ENCODE assay signal across 25 mouse cellular contexts in the genomic region with DNA sequence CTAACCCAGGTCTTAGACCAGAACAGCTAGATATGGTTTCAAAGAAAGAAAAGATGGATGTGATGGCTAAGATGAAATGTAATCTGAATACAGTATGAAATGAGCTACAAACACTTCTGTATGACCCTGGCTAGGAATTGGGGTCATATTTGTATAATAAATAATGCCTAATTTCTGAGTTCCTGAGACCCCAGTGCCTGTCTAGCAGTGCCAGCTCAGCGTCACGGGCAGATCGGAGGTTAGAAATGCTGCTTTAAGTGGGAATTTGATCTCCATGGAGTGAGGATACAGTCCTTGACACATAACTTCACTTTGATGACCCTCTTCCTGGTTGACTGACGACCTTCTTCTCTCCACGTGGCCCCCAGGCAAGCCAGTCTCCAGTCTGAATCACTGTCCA.
A peak's percentile ranks its signal among the peaks of the same experiment; 100 is the strongest.
DNase-seq lines count a peak whose midpoint lies in the region; ATAC-seq and TF ChIP-seq lines count a peak whose summit lies in the region.
"Had no signal": no experiment of that assay in that cellular context is flagged by ENCODE, and none has a peak within 500 bp of the region (broad histone marks: within the 10 kb centered on the region; RNA-seq: fewer than 3 reads in every experiment).

No protein-coding gene starts in this region.

- H3K9ac ChIP-seq in intestine, embryonic 14.5 days (ENCODE audit: low read length) = no peak overlapping the region
- H3K9ac ChIP-seq in intestine, postnatal 0 days (ENCODE audit: low read depth, low read length) = no peak overlapping the region
- H3K9ac ChIP-seq in midbrain, embryonic 16.5 days (ENCODE audit: low read depth, low read length) = no peak overlapping the region
- H3K9ac ChIP-seq in intestine, embryonic 16.5 days (ENCODE audit: low read depth, low read length) = no peak overlapping the region
- no peak overlapping the region for H3K9ac ChIP-seq in stomach, postnatal 0 days (ENCODE audit: low read length)
- H3K9ac ChIP-seq: forebrain, embryonic 15.5 days; heart, embryonic 13.5 days; hindbrain, embryonic 12.5 days; limb, embryonic 13.5 days; liver, postnatal 0 days; midbrain, embryonic 12.5 days had no signal

- 0 out of 2 replicates have a peak, but pooled peaks cover 5% of the 10 kb centered on the region for H3K4me1 ChIP-seq in intestine, embryonic 14.5 days (replicated peaks; ENCODE audit: control insufficient read depth, insufficient read depth, low read length)
- no peaks in the 10 kb centered on the region for H3K4me1 ChIP-seq in intestine, postnatal 0 days (replicated peaks; ENCODE audit: control insufficient read depth, insufficient read depth, low read length)
- H3K4me1 ChIP-seq in midbrain, embryonic 10.5 days = peaks cover 13% of the 10 kb centered on the region
- no peaks in the 10 kb centered on the region for H3K4me1 ChIP-seq in midbrain, embryonic 16.5 days (ENCODE audit: control insufficient read depth, insufficient read depth, low read length)
- no peaks in the 10 kb centered on the region for H3K4me1 ChIP-seq in intestine, embryonic 16.5 days (ENCODE audit: control insufficient read depth, insufficient read depth, low read length)
- no peaks in the 10 kb centered on the region for H3K4me1 ChIP-seq in stomach, postnatal 0 days (replicated peaks; ENCODE audit: control insufficient read depth, insufficient read depth)
- H3K4me1 ChIP-seq: heart, embryonic 13.5 days; hindbrain, embryonic 12.5 days; limb, embryonic 13.5 days had no signal

- TF ChIP-seq CTCF in intestine, postnatal 0 days (IDR thresholded peaks at IDR 0.05; ENCODE audit: low read depth) = no peak
- TF ChIP-seq CTCF in stomach, postnatal 0 days (IDR thresholded peaks at IDR 0.05; ENCODE audit: low read depth) = no peak

- whole genome bisulfite sequencing in intestine, embryonic 14.5 days = 36% methylated on average over 5 of the region's 5 CpGs
- WGBS in intestine, postnatal 0 days = 48% methylated on average over 5 of the region's 5 CpGs
- WGBS in midbrain, embryonic 10.5 days = 41% methylated on average over 5 of the region's 5 CpGs
- 19% methylated on average over 5 of the region's 5 CpGs for WGBS in midbrain, embryonic 16.5 days
- WGBS in intestine, embryonic 16.5 days = 40% methylated on average over 5 of the region's 5 CpGs
- 31% methylated on average over 5 of the region's 5 CpGs for WGBS in stomach, postnatal 0 days

- peak overlapping the region; percentile 43 for H3K27ac ChIP-seq in intestine, embryonic 14.5 days (ENCODE audit: low read depth)
- H3K27ac ChIP-seq in intestine, postnatal 0 days (ENCODE audit: low read depth, low read length) = no peak overlapping the region
- H3K27ac ChIP-seq in midbrain, embryonic 10.5 days (replicated peaks) = peak overlapping the region; percentile 59
- no peak overlapping the region for H3K27ac ChIP-seq in midbrain, embryonic 16.5 days (ENCODE audit: low read length)
- H3K27ac ChIP-seq in intestine, embryonic 16.5 days (ENCODE audit: low read length) = peak overlapping the region; percentile 20; the same call in 1 of the 2 replicates
- H3K27ac ChIP-seq in stomach, postnatal 0 days (replicated peaks) = peak overlapping the region; percentile 53; the same call in 1 of the 2 replicates
- H3K27ac ChIP-seq: forebrain, embryonic 10.5 days; forebrain, embryonic 15.5 days; gastrocnemius, adult 2 months; heart, embryonic 13.5 days; hindbrain, embryonic 12.5 days; kidney, postnatal 0 days; limb, embryonic 13.5 days; midbrain, embryonic 12.5 days had no signal

- ATAC-seq in intestine, embryonic 14.5 days (replicated peaks; ENCODE audit: low FRiP score, low TSS enrichment, low read depth) = no peak
- ATAC-seq in intestine, postnatal 0 days = no peak
- ATAC-seq in midbrain, embryonic 16.5 days = no peak
- no peak for ATAC-seq in intestine, embryonic 16.5 days
- no peak for ATAC-seq in stomach, postnatal 0 days (ENCODE audit: low FRiP score, low TSS enrichment)
- ATAC-seq: forebrain, embryonic 15.5 days; liver, postnatal 0 days had no signal

- no peak for TF ChIP-seq EP300 in stomach, postnatal 0 days (optimal IDR thresholded peaks at IDR 0.05)

- no peak overlapping the region for H3K4me3 ChIP-seq in intestine, embryonic 14.5 days (ENCODE audit: low read depth, low read length)
- H3K4me3 ChIP-seq in intestine, postnatal 0 days (ENCODE audit: low read depth, low read length) = no peak overlapping the region
- no peak overlapping the region for H3K4me3 ChIP-seq in midbrain, embryonic 10.5 days
- no peak overlapping the region for H3K4me3 ChIP-seq in midbrain, embryonic 16.5 days (ENCODE audit: low read depth, low read length)
- no peak overlapping the region for H3K4me3 ChIP-seq in intestine, embryonic 16.5 days (ENCODE audit: low read length)
- no peak overlapping the region for H3K4me3 ChIP-seq in stomach, postnatal 0 days (ENCODE audit: low read depth, low read length)
- H3K4me3 ChIP-seq: forebrain, embryonic 10.5 days; forebrain, embryonic 15.5 days; gastrocnemius, adult 2 months; heart, embryonic 13.5 days; hindbrain, embryonic 12.5 days; limb, embryonic 13.5 days; midbrain, embryonic 12.5 days had no signal

- H3K4me2 ChIP-seq in intestine, embryonic 14.5 days (ENCODE audit: low read length) = no peak overlapping the region
- H3K4me2 ChIP-seq in intestine, postnatal 0 days (replicated peaks; ENCODE audit: low read depth) = no peak overlapping the region
- no peak overlapping the region for H3K4me2 ChIP-seq in midbrain, embryonic 16.5 days (ENCODE audit: low read length)
- H3K4me2 ChIP-seq in intestine, embryonic 16.5 days (ENCODE audit: low read depth, low read length) = no peak overlapping the region
- no peak overlapping the region for H3K4me2 ChIP-seq in stomach, postnatal 0 days (replicated peaks; ENCODE audit: low read depth)
- H3K4me2 ChIP-seq: forebrain, embryonic 15.5 days; heart, embryonic 13.5 days; hindbrain, embryonic 12.5 days; limb, embryonic 13.5 days; liver, embryonic 11.5 days; midbrain, embryonic 12.5 days had no signal

- H3K36me3 ChIP-seq in intestine, embryonic 14.5 days (ENCODE audit: control insufficient read depth, insufficient read depth, low read length) = no peaks in the 10 kb centered on the region
- no peaks in the 10 kb centered on the region for H3K36me3 ChIP-seq in intestine, postnatal 0 days (ENCODE audit: control insufficient read depth, insufficient read depth)
- no peaks in the 10 kb centered on the region for H3K36me3 ChIP-seq in midbrain, embryonic 10.5 days
- no peaks in the 10 kb centered on the region for H3K36me3 ChIP-seq in midbrain, embryonic 16.5 days (ENCODE audit: control insufficient read depth, insufficient read depth, low read length)
- H3K36me3 ChIP-seq in intestine, embryonic 16.5 days (ENCODE audit: control insufficient read depth, insufficient read depth, low read length) = no peaks in the 10 kb centered on the region
- no peaks in the 10 kb centered on the region for H3K36me3 ChIP-seq in stomach, postnatal 0 days (ENCODE audit: control insufficient read depth, insufficient read depth, low read length)
- H3K36me3 ChIP-seq: forebrain, embryonic 10.5 days; forebrain, embryonic 15.5 days; heart, embryonic 13.5 days; hindbrain, embryonic 12.5 days; limb, embryonic 13.5 days; midbrain, embryonic 12.5 days had no signal

- no peak for DNase-seq in intestine, embryonic 14.5 days (ENCODE audit: low spot score)
- DNase-seq in midbrain, embryonic 10.5 days (ENCODE audit: low spot score) = no peak
- no peak for DNase-seq in stomach, postnatal 0 days (ENCODE audit: low spot score)
- DNase-seq in frontal cortex, postnatal 36 days (ENCODE audit: low spot score in 2 of 2) = no peak
- DNase-seq: adrenal gland, postnatal 25 days; B cell, adult 2 months; cerebellum, adult 11-12 months; cerebellum, adult 9-11 months; kidney, adult 8-10 months; liver, postnatal 0 days; retina, postnatal 1 day; right cerebral cortex, postnatal 14 days; thymus, postnatal 4 days had no signal

- no peaks in the 10 kb centered on the region for H3K9me3 ChIP-seq in intestine, embryonic 14.5 days (ENCODE audit: control insufficient read depth, low read length)
- H3K9me3 ChIP-seq in intestine, postnatal 0 days (ENCODE audit: control insufficient read depth) = no peaks in the 10 kb centered on the region
- no peaks in the 10 kb centered on the region for H3K9me3 ChIP-seq in midbrain, embryonic 10.5 days (replicated peaks)
- H3K9me3 ChIP-seq in midbrain, embryonic 16.5 days (replicated peaks; ENCODE audit: control insufficient read depth, low read length, poor library complexity, severe bottlenecking) = no peaks in the 10 kb centered on the region
- H3K9me3 ChIP-seq in intestine, embryonic 16.5 days (ENCODE audit: control insufficient read depth, low read length) = no peaks in the 10 kb centered on the region
- no peaks in the 10 kb centered on the region for H3K9me3 ChIP-seq in stomach, postnatal 0 days (ENCODE audit: control insufficient read depth, low read length)
- H3K9me3 ChIP-seq: forebrain, embryonic 10.5 days; forebrain, embryonic 15.5 days; heart, embryonic 13.5 days; hindbrain, embryonic 12.5 days; limb, embryonic 13.5 days; midbrain, embryonic 12.5 days had no signal

- H3K27me3 ChIP-seq in intestine, embryonic 14.5 days (replicated peaks; ENCODE audit: control insufficient read depth, insufficient read depth, low read length) = no peaks in the 10 kb centered on the region
- H3K27me3 ChIP-seq in intestine, postnatal 0 days (replicated peaks; ENCODE audit: control insufficient read depth, insufficient read depth, low read length) = no peaks in the 10 kb centered on the region
- H3K27me3 ChIP-seq in midbrain, embryonic 10.5 days (ENCODE audit: low read depth, poor library complexity, severe bottlenecking) = no peaks in the 10 kb centered on the region
- no peaks in the 10 kb centered on the region for H3K27me3 ChIP-seq in midbrain, embryonic 16.5 days (ENCODE audit: control insufficient read depth, insufficient read depth, low read depth, low read length)
- H3K27me3 ChIP-seq in intestine, embryonic 16.5 days (replicated peaks; ENCODE audit: control insufficient read depth, insufficient read depth, low read length) = no peaks in the 10 kb centered on the region
- H3K27me3 ChIP-seq in stomach, postnatal 0 days (ENCODE audit: control insufficient read depth, insufficient read depth, low read length) = no peaks in the 10 kb centered on the region
- H3K27me3 ChIP-seq: forebrain, embryonic 15.5 days; heart, embryonic 13.5 days; hindbrain, embryonic 12.5 days; limb, embryonic 13.5 days; midbrain, embryonic 12.5 days had no signal

Comparison
In these comparisons a context has a peak if more than half of its experiments do, and no peak if none do; other contexts are left out.
1. H3K27ac ChIP-seq: peak in intestine, embryonic 14.5 days (single experiment), midbrain, embryonic 10.5 days (single experiment), intestine, embryonic 16.5 days (single experiment) and stomach, postnatal 0 days (single experiment); none in intestine, postnatal 0 days (single experiment) and midbrain, embryonic 16.5 days (single experiment).